Mouse (Mus musculus) T-helper 1 cell (primary cell): ENCODE results near the gene Gm10696.
"Not testable (repeated sequence)": the region's sequence is repeated elsewhere in the genome, so short reads cannot be mapped to it uniquely, and the experiment has no call there.

Experiments used
- in situ Hi-C: fragments of 300-600 bp; cut with MboI, MseI; formaldehyde crosslinking; loops from one replicate; pipeline ENCODE4 v1.15.1; 2025; ENCODE audit warnings: high pct_unique_total_duplicates

Gm10696 gene

DNA sequence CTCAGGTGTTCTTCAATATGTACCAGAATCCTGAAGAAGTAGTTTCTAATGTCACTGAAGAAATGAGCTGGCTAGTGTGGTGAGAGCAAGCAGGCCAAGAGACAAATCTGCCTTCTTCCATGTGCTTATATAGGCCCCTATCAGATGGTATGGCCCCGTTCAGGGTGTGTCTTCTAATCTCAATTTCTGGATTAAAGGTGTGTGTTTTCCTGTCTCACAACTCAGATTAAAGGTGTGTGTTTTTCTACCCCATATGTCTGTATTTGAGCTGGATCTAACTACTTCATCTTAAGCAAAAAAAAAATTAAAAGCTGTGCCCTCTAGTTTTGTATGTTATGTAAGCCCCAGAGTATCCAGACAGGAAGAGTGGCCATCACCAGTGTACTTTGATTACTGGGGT lies at the start of gene Gm10696:
TSS of gene Gm10696 (minus strand) at position 101 of the 400 bp plus-strand sequence.
- in situ Hi-C loops, result not testable (repeated sequence)

DNA sequence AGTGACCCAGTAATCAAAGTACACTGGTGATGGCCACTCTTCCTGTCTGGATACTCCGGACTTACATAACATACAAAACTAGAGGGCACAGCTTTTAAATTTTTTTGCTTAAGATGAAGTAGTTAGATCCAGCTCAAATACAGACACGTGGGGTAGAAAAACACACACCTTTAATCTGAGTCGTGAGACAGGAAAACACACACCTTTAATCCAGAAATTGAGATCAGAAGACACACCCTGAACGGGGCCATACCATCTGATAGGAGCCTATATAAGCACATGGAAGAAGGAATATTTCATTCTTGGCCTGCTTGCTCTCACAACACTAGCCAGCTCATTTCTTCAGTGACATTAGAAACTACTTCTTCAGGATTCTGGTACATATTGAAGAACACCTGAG lies 18.4 kb upstream of the Gm10696 start, which contains the start of gene Gm5286:
TSS of gene Gm5286 (plus strand) at position 301 of the 400 bp plus-strand sequence.
- in situ Hi-C loops, result loop anchor here (10.0 kb wide), 1 partner anchor 322 kb away; no protein-coding TSS in a partner anchor

DNA sequence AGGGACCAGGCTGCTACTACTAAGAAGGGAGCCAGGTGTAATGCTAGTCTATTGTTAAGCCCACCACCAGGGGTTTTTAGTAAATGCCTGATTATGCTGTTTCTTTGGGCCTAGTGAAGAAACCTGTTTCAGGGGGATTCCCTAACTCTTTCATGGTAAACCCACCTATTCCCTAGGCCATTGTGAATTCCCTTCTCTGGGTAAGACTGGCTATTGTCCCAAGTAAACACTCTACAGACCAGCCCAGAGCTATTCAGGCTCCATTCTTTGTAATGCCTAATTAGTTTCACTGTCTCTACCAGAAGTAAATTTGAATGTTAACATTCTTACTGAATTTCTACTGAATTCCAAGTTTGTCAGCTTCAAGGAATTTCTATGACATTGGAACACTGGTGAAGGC lies 10.6 kb downstream of the Gm10696 start:
- in situ Hi-C loops, result not testable (repeated sequence)
